Mouse (Mus musculus) testis, adult 2 months (tissue): Measurements from ENCODE around the gene Smg7.

Experiments
- CTCF ChIP-seq: fragments of 200-500 bp; IDR thresholded peaks from 2 replicates; pipeline ENCODE4 v1.5.1; 2012; ENCODE audit warnings: low read depth, mild to moderate bottlenecking, inconsistent platforms, low read length, moderate library complexity; ENCODE audit not compliant: control insufficient read depth, insufficient read depth, insufficient replicate concordance
- POLR2A ChIP-seq: fragments of 200-500 bp; IDR thresholded peaks from 2 replicates; pipeline ENCODE4 v1.6.1; 2012; ENCODE audit warnings: low read depth, mild to moderate bottlenecking, inconsistent platforms, low read length, moderate library complexity; ENCODE audit not compliant: control insufficient read depth

DNA sequence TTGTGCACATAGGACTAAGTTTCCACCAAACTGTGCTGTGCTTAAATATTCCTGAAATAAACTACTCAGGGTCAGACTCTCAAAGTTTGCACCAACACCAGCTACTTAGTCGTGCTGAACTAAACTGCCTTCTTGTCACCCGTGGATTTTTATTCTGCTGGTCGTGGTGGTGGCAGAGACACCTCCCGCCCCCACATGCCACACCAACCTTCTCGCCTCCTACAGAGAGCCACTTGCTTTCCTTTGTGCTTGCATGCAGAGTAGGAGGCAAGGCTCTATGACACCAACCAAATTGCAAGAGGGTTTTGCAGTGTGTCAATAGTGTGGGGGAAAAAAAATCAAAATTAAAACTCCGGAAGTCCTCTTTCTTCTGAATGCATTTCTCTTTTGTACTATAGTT is 82.9 kb downstream of the Smg7 start:
- TF ChIP-seq POLR2A (no peak), CTCF (no peak)
